Mouse (Mus musculus) spleen, postnatal 0 days (tissue): Measurements from ENCODE around the gene Six1. TPM values are rescaled to one million over a fixed set of nuclear protein-coding genes. Genes with fewer than 3 reads are reported as not detected.

Source experiments
- polyA plus RNA-seq: library from polyadenylated mRNA; unstranded; fragments of >200 nt; fragmentation: Nextera tagmentation; extraction: Ambion mirVana; gene quantifications from 2 replicates; pipeline ENCODE4 v1.2.1, GENCODE M21; 2015

The Six1 gene
- not detected in 2 replicates for polyA plus RNA-seq

DNA sequence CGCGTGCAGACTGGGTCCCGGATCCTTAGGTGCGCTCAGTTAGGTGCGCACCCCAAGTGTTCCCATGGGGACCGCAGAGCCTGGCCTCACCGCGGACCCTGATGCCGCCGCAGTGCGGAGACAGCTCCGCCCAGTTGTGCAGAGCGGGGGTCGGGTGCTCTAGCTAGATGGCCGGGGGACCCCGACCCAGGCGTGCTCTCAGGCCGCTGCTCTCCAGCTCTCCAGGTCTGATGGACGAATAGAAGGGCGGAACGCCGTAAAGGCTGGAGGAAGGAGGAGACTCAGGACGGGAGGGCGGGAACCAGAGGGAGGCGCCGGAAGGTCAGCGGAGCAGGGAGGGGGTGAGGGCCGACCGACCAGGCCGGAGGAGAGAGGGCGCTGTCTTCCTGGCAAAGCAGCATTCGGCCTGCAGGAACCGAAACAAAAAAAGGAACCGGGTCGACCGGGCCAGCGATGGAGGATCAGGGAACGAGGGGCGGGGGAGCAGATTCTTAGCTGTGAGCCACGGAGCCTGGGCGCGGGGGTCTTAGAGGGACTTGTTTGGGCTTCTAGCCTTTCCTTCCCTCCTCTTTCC is at the start of gene Six1:
Gene Six1, minus strand, starts transcription at position 220 of the 574 bp plus-strand sequence.

Other genes with a start within 250 kb of the Six1 start
- not detected in 2 replicates for gene Six6, start 114.0 kb downstream of the Six1 start, polyA plus RNA-seq
- 0.51 and 0.62 TPM in 2 replicates for gene 4930447C04Rik, start 113.1 kb downstream of the Six1 start, polyA plus RNA-seq
- gene Six4, start 59.6 kb upstream of the Six1 start, polyA plus RNA-seq, result 0.02 and 0.06 TPM in 2 replicates
- 16.2 and 18.0 TPM in 2 replicates for gene Mnat1, start 69.8 kb upstream of the Six1 start, polyA plus RNA-seq
- gene Trmt5, start 232.8 kb upstream of the Six1 start, polyA plus RNA-seq, result 8.8 and 8.9 TPM in 2 replicates
- 3.1 and 5.1 TPM in 2 replicates for gene Slc38a6, start 232.9 kb upstream of the Six1 start, polyA plus RNA-seq